Mouse (Mus musculus): ENCODE measurements around the gene Snrpd3.

DNA sequence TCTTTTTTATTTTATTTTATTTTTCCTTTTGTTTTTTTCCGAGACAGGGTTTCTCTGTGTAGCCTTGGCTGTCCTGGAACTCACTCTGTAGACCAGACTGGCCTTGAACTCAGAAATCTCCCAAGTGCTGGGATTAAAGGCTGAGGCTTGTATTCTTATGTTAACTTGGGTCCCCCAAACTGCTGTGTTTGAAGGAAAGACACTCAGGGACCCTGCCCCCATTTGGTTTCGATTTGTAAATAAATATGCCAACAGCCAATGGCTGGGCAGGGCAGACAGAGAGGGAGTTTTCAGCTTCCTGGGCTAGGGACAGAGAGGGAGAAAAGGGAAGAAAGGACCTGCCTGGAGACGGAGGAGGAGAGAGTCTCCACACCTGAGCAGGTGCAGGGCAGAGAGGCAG, 17.6 kb upstream of the Snrpd3 start:
- TF ChIP-seq E2F4 (IDR thresholded peaks at IDR 0.05; ENCODE audit: insufficient read depth) (no peak), POLR2A (IDR thresholded peaks at IDR 0.05; ENCODE audit: insufficient read length, low read depth) (no peak), POLR2AphosphoS2 (IDR thresholded peaks at IDR 0.05; ENCODE audit: insufficient read length, low read depth) (no peak), USF1 (IDR thresholded peaks at IDR 0.05; ENCODE audit: low read depth) (no peak)

Measured in myocyte (in vitro differentiated cells).